Mouse (Mus musculus) bone marrow macrophage, adult 2 months (primary cell): ENCODE results near the gene 4930407I10Rik.

ENCODE experiments used
- CTCF ChIP-seq: IDR thresholded peaks from 2 replicates; pipeline ENCODE4 v1.5.1; 2012; ENCODE audit warnings: low read depth, mild to moderate bottlenecking, low read length, moderate library complexity
- POLR2A ChIP-seq: IDR thresholded peaks from 2 replicates; pipeline ENCODE4 v1.6.1; 2012; ENCODE audit warnings: mild to moderate bottlenecking, low read depth, low read length, borderline replicate concordance

GRCm38 (mm10) chr15:82073490-82073889, 14.5 kb downstream of the 4930407I10Rik start:
- no peak for TF ChIP-seq POLR2A
- TF ChIP-seq CTCF = no peak
